Mouse (Mus musculus) midbrain, embryonic 15.5 days (tissue): ENCODE measurements around the gene Nudt21. TPM values are rescaled to one million over a fixed set of nuclear protein-coding genes. Genes with fewer than 3 reads are reported as not detected.

Experiments used
- ATAC-seq: fragments of 200-750 bp; cut with Nextera tagmentation; replicated peaks from 2 replicates; pipeline ENCODE4 v1.8.0; 2017; ENCODE audit warnings: moderate TSS enrichment
- H3K27ac ChIP-seq: fragments of 300-500 bp; sonication (generic); 2 replicates; pipeline ENCODE4 v1.5.1; 2015; ENCODE audit warnings: mild to moderate bottlenecking, inconsistent platforms
- H3K27me3 ChIP-seq: fragments of 300-500 bp; sonication (generic); replicated peaks from 2 replicates; pipeline ENCODE4 v1.6.1; 2015; ENCODE audit warnings: inconsistent platforms
- H3K36me3 ChIP-seq: fragments of 300-500 bp; sonication (generic); replicated peaks from 2 replicates; pipeline ENCODE4 v1.6.1; 2015; ENCODE audit warnings: inconsistent platforms
- H3K4me1 ChIP-seq: fragments of 300-500 bp; sonication (generic); 2 replicates; pipeline ENCODE4 v1.6.1; 2015; ENCODE audit warnings: inconsistent platforms
- H3K4me2 ChIP-seq: fragments of 300-500 bp; sonication (generic); 2 replicates; pipeline ENCODE4 v1.6.1; 2015; ENCODE audit warnings: inconsistent platforms, mild to moderate bottlenecking, moderate library complexity
- H3K4me3 ChIP-seq: fragments of 300-500 bp; sonication (generic); 2 replicates; pipeline ENCODE4 v1.5.1; 2015; ENCODE audit warnings: mild to moderate bottlenecking, inconsistent platforms
- H3K9ac ChIP-seq: fragments of 300-500 bp; sonication (generic); 2 replicates; pipeline ENCODE4 v1.6.1; 2015; ENCODE audit warnings: mild to moderate bottlenecking, inconsistent platforms
- H3K9me3 ChIP-seq: fragments of 300-500 bp; sonication (generic); 2 replicates; pipeline ENCODE4 v1.6.1; 2016; ENCODE audit warnings: inconsistent platforms
- WGBS: fragments of 180-500 bp; shearing (Covaris S2); methylation state at CpG from one replicate; pipeline ENCODE4 v1.1.7; 2015; ENCODE audit warnings: mixed read lengths; 5-methylcytosine and 5-hydroxymethylcytosine counted together
- polyA plus RNA-seq: library from polyadenylated mRNA; unstranded; fragments of >200 nt; fragmentation: Nextera tagmentation; extraction: Ambion mirVana; gene quantifications from 2 replicates; pipeline ENCODE4 v1.2.1, GENCODE M21; 2015

Nudt21 gene
- polyA plus RNA-seq, 1 experiment from 2014 or later = 86.7 TPM

- no peak for ATAC-seq
- H3K27me3 ChIP-seq = no peaks in the 10 kb centered on the region
- peaks cover 12% of the 10 kb centered on the region for H3K4me1 ChIP-seq
- H3K27ac ChIP-seq = no peak overlapping the region
- no peak overlapping the region for H3K9ac ChIP-seq
- no peaks in the 10 kb centered on the region for H3K9me3 ChIP-seq
- H3K4me2 ChIP-seq = no peak overlapping the region
- no peak overlapping the region for H3K4me3 ChIP-seq
- peaks cover 51% of the 10 kb centered on the region for H3K36me3 ChIP-seq
- 95% methylated on average over 9 of the region's 9 CpGs for WGBS
These were observed 7.1 kb downstream of the Nudt21 start for GRCm38 (mm10) chr8:94029701-94030100.

GRCm38 (mm10) chr8:94023916-94024315 is 12.9 kb downstream of the Nudt21 start:
- peaks cover 69% of the 10 kb centered on the region for H3K36me3 ChIP-seq
- no peaks in the 10 kb centered on the region for H3K4me1 ChIP-seq
- H3K27me3 ChIP-seq = no peaks in the 10 kb centered on the region
- 95% methylated on average over 6 of the region's 6 CpGs for WGBS
- H3K27ac ChIP-seq = no peak overlapping the region
- no peak overlapping the region for H3K4me2 ChIP-seq
- H3K4me3 ChIP-seq = no peak overlapping the region
- no peak overlapping the region for H3K9ac ChIP-seq
- no peaks in the 10 kb centered on the region for H3K9me3 ChIP-seq
- ATAC-seq = no peak

- peak overlapping the region; percentile 100 for H3K9ac ChIP-seq
- H3K4me2 ChIP-seq = peak overlapping the region; percentile 92
- peaks cover 32% of the 10 kb centered on the region for H3K4me1 ChIP-seq
- 42% methylated on average over 7 of the region's 7 CpGs for WGBS
- H3K36me3 ChIP-seq = no peaks in the 10 kb centered on the region
- H3K27ac ChIP-seq = peak overlapping the region; percentile 97
- H3K9me3 ChIP-seq = no peaks in the 10 kb centered on the region
- ATAC-seq = no peak
- H3K4me3 ChIP-seq = peak overlapping the region; percentile 100
- no peaks in the 10 kb centered on the region for H3K27me3 ChIP-seq
These were observed 23.7 kb downstream of the Nudt21 start for GRCm38 (mm10) chr8:94013026-94013612.

- H3K36me3 ChIP-seq = no peaks in the 10 kb centered on the region
- peak within 1 kb of the TSS; percentile 97 for H3K27ac ChIP-seq
- H3K4me2 ChIP-seq = peak within 1 kb of the TSS; percentile 92
- peaks cover 32% of the 10 kb centered on the region for H3K4me1 ChIP-seq
- H3K27me3 ChIP-seq = no peaks in the 10 kb centered on the region
- peak within 1 kb of the TSS; percentile 100 for H3K9ac ChIP-seq
- peak within 1 kb of the TSS; percentile 100 for H3K4me3 ChIP-seq
- H3K9me3 ChIP-seq = no peaks in the 10 kb centered on the region
- ATAC-seq = peak; percentile 95
- under 1% methylated on average over 125 of the region's 130 CpGs for WGBS
These were observed 24.5 kb downstream of the Nudt21 start, which contains the start of gene Amfr for GRCm38 (mm10) chr8:94012013-94012951. Gene Amfr, minus strand, starts transcription at chr8:94012842.

GRCm38 (mm10) chr8:94011076-94012012 is 25.5 kb downstream of the Nudt21 start:
- 4% methylated on average over 48 of the region's 48 CpGs for WGBS
- H3K9me3 ChIP-seq = no peaks in the 10 kb centered on the region
- H3K9ac ChIP-seq = peak overlapping the region; percentile 100
- H3K36me3 ChIP-seq = no peaks in the 10 kb centered on the region
- H3K4me1 ChIP-seq = peaks cover 32% of the 10 kb centered on the region
- no peaks in the 10 kb centered on the region for H3K27me3 ChIP-seq
- H3K4me3 ChIP-seq = peak overlapping the region; percentile 100
- H3K4me2 ChIP-seq = peak overlapping the region; percentile 92
- peak overlapping the region; percentile 97 for H3K27ac ChIP-seq
- no peak for ATAC-seq

GRCm38 (mm10) chr8:94010101-94010705 is 26.6 kb downstream of the Nudt21 start:
- peak overlapping the region; percentile 92 for H3K4me2 ChIP-seq
- H3K27ac ChIP-seq = no peak overlapping the region
- no peaks in the 10 kb centered on the region for H3K36me3 ChIP-seq
- no peak overlapping the region for H3K9ac ChIP-seq
- 37% methylated on average over 2 of the region's 2 CpGs for WGBS
- no peak for ATAC-seq
- peaks cover 32% of the 10 kb centered on the region for H3K4me1 ChIP-seq
- H3K9me3 ChIP-seq = no peaks in the 10 kb centered on the region
- no peaks in the 10 kb centered on the region for H3K27me3 ChIP-seq
- H3K4me3 ChIP-seq = peak overlapping the region; percentile 12

GRCm38 (mm10) chr8:94009243-94009845 is 27.5 kb downstream of the Nudt21 start:
- H3K9me3 ChIP-seq = no peaks in the 10 kb centered on the region
- no peak overlapping the region for H3K4me2 ChIP-seq
- peaks cover 32% of the 10 kb centered on the region for H3K4me1 ChIP-seq
- no peak overlapping the region for H3K4me3 ChIP-seq
- ATAC-seq = no peak
- no peaks in the 10 kb centered on the region for H3K27me3 ChIP-seq
- H3K27ac ChIP-seq = no peak overlapping the region
- H3K9ac ChIP-seq = no peak overlapping the region
- no peaks in the 10 kb centered on the region for H3K36me3 ChIP-seq
- 72% methylated on average over 15 of the region's 15 CpGs for WGBS

- peaks cover 12% of the 10 kb centered on the region; the same call in 1 of the 2 replicates for H3K36me3 ChIP-seq
- ATAC-seq = no peak
- no peak overlapping the region for H3K4me2 ChIP-seq
- no peaks in the 10 kb centered on the region for H3K27me3 ChIP-seq
- no peak overlapping the region for H3K4me3 ChIP-seq
- no peak overlapping the region for H3K27ac ChIP-seq
- peaks cover 3% of the 10 kb centered on the region for H3K4me1 ChIP-seq
- no peaks in the 10 kb centered on the region for H3K9me3 ChIP-seq
- WGBS = 88% methylated on average over 9 of the region's 9 CpGs
- no peak overlapping the region for H3K9ac ChIP-seq
These were observed 32.7 kb downstream of the Nudt21 start for GRCm38 (mm10) chr8:94004139-94004538.

- no peaks in the 10 kb centered on the region for H3K27me3 ChIP-seq
- H3K27ac ChIP-seq = no peak overlapping the region
- H3K4me2 ChIP-seq = no peak overlapping the region
- 93% methylated on average over 2 of the region's 2 CpGs for WGBS
- ATAC-seq = no peak
- H3K36me3 ChIP-seq = peaks cover 21% of the 10 kb centered on the region; the same call in 1 of the 2 replicates
- H3K4me1 ChIP-seq = no peaks in the 10 kb centered on the region
- no peaks in the 10 kb centered on the region for H3K9me3 ChIP-seq
- H3K9ac ChIP-seq = no peak overlapping the region
- H3K4me3 ChIP-seq = no peak overlapping the region
These were observed 37.9 kb downstream of the Nudt21 start for GRCm38 (mm10) chr8:93998961-93999360.

GRCm38 (mm10) chr8:93989739-93990138 is 47.1 kb downstream of the Nudt21 start:
- Histone ChIP-seq H3K27ac (no peak overlapping the region), H3K36me3 (peaks cover 18% of the 10 kb centered on the region), H3K9ac (no peak overlapping the region), H3K4me2 (no peak overlapping the region), H3K9me3 (no peaks in the 10 kb centered on the region), H3K4me3 (no peak overlapping the region), H3K4me1 (no peaks in the 10 kb centered on the region), H3K27me3 (no peaks in the 10 kb centered on the region)
- WGBS = 96% methylated on average over 4 of the region's 4 CpGs
- no peak for ATAC-seq

- H3K9me3 ChIP-seq = no peaks in the 10 kb centered on the region
- no peak overlapping the region for H3K9ac ChIP-seq
- H3K27ac ChIP-seq = no peak overlapping the region
- H3K27me3 ChIP-seq = no peaks in the 10 kb centered on the region
- no peak overlapping the region for H3K4me3 ChIP-seq
- WGBS = 95% methylated on average over 3 of the region's 3 CpGs
- H3K4me1 ChIP-seq = no peaks in the 10 kb centered on the region
- ATAC-seq = no peak
- no peak overlapping the region for H3K4me2 ChIP-seq
- H3K36me3 ChIP-seq = peaks cover 30% of the 10 kb centered on the region
These were observed 52.1 kb downstream of the Nudt21 start for GRCm38 (mm10) chr8:93984731-93985130.
